Mouse (Mus musculus): Measurements from ENCODE around the gene Tnfrsf25.

DNA sequence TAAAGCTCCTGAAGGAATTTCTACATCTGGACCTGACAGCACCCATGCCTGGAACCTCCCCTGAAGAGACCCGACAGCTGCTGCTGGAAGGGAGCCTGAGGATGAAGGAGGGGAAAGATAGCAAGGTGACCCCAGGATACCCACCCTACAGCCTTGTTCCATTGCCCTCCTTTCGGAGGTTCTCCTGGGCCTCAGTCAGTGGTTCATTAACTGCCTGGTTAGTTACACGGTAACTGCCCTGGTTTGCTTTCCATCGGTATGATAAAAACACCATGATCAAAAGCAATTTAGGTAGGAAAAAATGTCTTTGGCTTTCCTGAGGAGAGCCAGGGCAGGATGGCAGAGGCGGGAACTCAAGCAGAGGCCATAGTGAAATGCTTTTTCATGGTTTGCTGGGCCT lies 7.1 kb upstream of the Tnfrsf25 start:
- TF ChIP-seq GATA1 (IDR thresholded peaks at IDR 0.05; ENCODE audit: low read length) (no peak), TAL1 (IDR thresholded peaks at IDR 0.05; ENCODE audit: low read length) (no peak)

All from erythroblast, embryonic 14.5 days (primary cell).